Mouse (Mus musculus) kidney, adult 2 months (tissue): ENCODE results near the gene Glo1. TPM values are rescaled to one million over a fixed set of nuclear protein-coding genes. Genes with fewer than 3 reads are reported as not detected.

Experiments
- DNase-seq: peaks from one replicate; pipeline ENCODE4 v3.0.0; 2021
- H3K27ac ChIP-seq: fragments of 200-500 bp; 2 replicates; pipeline ENCODE4 v1.5.1; 2012; ENCODE audit warnings: low read depth, low read length, control low read depth, inconsistent platforms; ENCODE audit not compliant: insufficient read depth
- H3K27me3 ChIP-seq: fragments of 200-500 bp; replicated peaks from 2 replicates; pipeline ENCODE4 v1.6.1; 2012; ENCODE audit warnings: mild to moderate bottlenecking, moderate library complexity, low read length, inconsistent platforms; ENCODE audit not compliant: control insufficient read depth, insufficient read depth
- H3K36me3 ChIP-seq: fragments of 200-500 bp; 2 replicates; pipeline ENCODE4 v1.6.1; 2012; ENCODE audit warnings: mild to moderate bottlenecking, moderate library complexity, low read length, inconsistent platforms; ENCODE audit not compliant: control insufficient read depth, insufficient read depth
- H3K4me1 ChIP-seq: fragments of 200-500 bp; 2 replicates; pipeline ENCODE4 v1.6.1; 2011; ENCODE audit warnings: low read length; ENCODE audit not compliant: control insufficient read depth, insufficient read depth
- H3K4me3 ChIP-seq: fragments of 200-500 bp; 2 replicates; pipeline ENCODE4 v1.5.1; 2011; ENCODE audit warnings: mild to moderate bottlenecking, low read depth, low read length, control low read depth; ENCODE audit not compliant: insufficient read depth
- CTCF ChIP-seq: fragments of 200-500 bp; conservative IDR thresholded peaks from 2 replicates; pipeline ENCODE4 v1.5.1; 2011; ENCODE audit warnings: low read depth, mild to moderate bottlenecking, control low read depth, low read length, moderate library complexity, mixed read lengths; ENCODE audit not compliant: insufficient read depth, insufficient read length
- POLR2A ChIP-seq: fragments of 200-500 bp; IDR thresholded peaks from one replicate; pipeline ENCODE4 v1.6.1; 2011; ENCODE audit warnings: low read depth, low read length, control low read depth
- WGBS: fragments of 180-500 bp; shearing (Covaris S2); methylation state at CpG from one replicate; pipeline ENCODE4 v1.1.7; 2018; 5-methylcytosine and 5-hydroxymethylcytosine counted together
- polyA plus RNA-seq: library from polyadenylated mRNA; depleted of rRNA; stranded (reverse); fragments of >200 nt; gene quantifications from 2 replicates; pipeline ENCODE4 v1.2.3, GENCODE M21; 2012

Glo1 gene
- polyA plus RNA-seq, 1 experiment = 89.0 TPM

DNA sequence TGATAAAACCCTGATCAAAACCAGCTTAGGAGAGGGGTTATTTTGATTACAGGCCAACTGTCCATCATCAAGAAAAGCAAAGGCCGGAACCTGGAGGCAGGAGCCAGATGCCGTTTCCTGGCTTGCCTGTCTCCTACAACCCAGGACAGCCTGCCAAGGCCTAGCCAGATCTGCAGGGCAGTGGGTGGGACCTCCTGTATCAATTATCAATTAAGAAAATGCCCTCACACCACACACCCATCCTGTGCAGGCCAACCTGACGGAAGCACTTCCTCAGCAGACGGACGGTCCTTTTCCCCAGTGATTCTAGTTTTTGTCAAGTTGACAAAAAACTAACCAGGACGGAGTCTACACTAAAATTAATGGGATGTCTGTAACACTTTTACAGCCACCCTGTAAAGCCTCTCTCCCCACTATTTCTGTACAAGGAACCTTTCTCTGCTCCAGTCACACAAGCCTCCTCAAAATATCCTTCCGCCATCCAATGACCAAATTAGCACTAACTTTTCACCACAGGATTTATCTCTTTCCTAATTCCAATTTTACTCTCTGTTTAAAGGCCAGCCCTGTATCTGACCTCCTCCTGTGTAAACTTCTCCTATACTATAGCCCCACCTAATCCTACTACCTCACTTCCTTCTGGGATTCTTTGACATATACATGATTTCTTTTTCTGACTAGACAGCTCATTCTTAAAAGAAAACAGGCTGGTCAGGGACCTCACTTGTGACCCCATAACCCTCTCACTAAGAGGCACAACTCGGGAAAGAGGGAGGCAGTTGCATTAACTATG is 52.5 kb downstream of the Glo1 start:
- H3K36me3 ChIP-seq = no peaks in the 10 kb centered on the region
- no peaks in the 10 kb centered on the region for H3K27me3 ChIP-seq
- 59% methylated on average over 8 of the region's 8 CpGs for WGBS
- peaks cover 10% of the 10 kb centered on the region; the same call in 1 of the 2 replicates for H3K4me1 ChIP-seq
- DNase-seq = peak; percentile 71
- TF ChIP-seq POLR2A (no peak), CTCF (no peak)
- H3K27ac ChIP-seq = no peak overlapping the region
- no peak overlapping the region for H3K4me3 ChIP-seq

DNA sequence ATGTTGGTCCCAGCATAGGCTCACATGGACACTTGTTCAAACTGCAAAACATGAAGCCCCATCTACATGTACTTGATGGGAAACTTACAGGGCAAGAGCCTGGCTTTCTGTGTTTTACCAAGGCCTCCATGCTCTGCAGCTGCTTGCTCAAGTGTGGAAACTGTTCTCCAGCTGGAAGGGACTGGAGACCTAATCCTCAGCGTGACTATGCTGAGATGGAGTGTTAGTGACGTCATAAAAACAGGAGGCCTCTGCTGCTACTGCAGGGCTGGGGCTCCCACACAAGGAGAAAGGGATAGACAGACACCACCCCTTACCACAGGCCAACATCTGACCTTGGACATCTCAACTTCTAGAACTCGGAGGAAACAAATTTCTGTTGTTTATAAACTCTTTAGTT is 55.7 kb downstream of the Glo1 start:
- Histone ChIP-seq H3K4me3 (no peak overlapping the region), H3K27ac (no peak overlapping the region), H3K36me3 (no peaks in the 10 kb centered on the region), H3K4me1 (peaks cover 7% of the 10 kb centered on the region; the same call in 1 of the 2 replicates), H3K27me3 (no peaks in the 10 kb centered on the region)
- 55% methylated on average over 3 of the region's 3 CpGs for WGBS
- DNase-seq = no peak
- no peak for TF ChIP-seq CTCF
- no peak for TF ChIP-seq POLR2A

DNA sequence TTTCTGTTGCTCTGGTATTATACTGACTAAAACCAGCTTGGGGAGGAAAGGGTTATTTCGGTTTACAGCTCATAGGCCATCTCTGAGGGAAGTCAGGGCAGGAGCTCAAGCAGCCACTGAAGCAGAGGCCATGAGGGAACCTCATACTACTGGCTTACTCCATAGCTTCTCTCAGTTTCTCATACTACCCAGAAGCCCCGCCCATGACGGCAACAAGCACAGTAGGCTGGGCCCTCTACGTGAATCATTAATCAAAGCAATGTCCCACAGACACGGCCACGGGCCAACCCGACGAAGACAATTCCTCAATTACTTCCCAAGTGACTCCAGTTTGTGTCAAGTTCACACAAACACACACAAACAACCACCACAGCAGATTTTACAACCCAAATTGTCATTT is 56.5 kb downstream of the Glo1 start:
- no peaks in the 10 kb centered on the region for H3K27me3 ChIP-seq
- H3K27ac ChIP-seq = no peak overlapping the region
- no peaks in the 10 kb centered on the region for H3K36me3 ChIP-seq
- DNase-seq = peak; percentile 93
- peaks cover 9% of the 10 kb centered on the region; the same call in 1 of the 2 replicates for H3K4me1 ChIP-seq
- H3K4me3 ChIP-seq = no peak overlapping the region
- TF ChIP-seq POLR2A (no peak), CTCF (no peak)
- WGBS = 14% methylated on average over 8 of the region's 8 CpGs

DNA sequence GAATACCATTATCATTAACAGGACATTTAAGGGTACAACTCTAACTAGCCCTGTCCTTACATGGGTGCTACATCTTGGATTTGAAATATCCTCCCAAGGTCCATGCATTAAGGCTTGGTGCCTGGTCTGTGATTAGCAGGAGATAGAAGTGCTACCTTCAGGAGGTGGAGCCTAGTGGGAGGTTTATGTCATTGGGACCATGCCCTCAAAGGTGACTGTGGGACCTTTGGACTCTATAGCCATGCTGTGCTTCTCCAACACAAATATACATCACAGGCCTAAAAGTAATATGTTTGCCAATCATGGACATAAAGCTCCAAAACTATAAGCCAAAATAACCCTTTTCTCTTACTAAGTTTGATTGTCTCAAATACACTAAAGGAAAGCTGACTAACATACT is 58.2 kb downstream of the Glo1 start:
- Histone ChIP-seq H3K27ac (no peak overlapping the region), H3K27me3 (no peaks in the 10 kb centered on the region), H3K4me3 (no peak overlapping the region), H3K4me1 (peaks cover 7% of the 10 kb centered on the region; the same call in 1 of the 2 replicates), H3K36me3 (no peaks in the 10 kb centered on the region)
- DNase-seq = no peak
- no peak for TF ChIP-seq POLR2A

DNA sequence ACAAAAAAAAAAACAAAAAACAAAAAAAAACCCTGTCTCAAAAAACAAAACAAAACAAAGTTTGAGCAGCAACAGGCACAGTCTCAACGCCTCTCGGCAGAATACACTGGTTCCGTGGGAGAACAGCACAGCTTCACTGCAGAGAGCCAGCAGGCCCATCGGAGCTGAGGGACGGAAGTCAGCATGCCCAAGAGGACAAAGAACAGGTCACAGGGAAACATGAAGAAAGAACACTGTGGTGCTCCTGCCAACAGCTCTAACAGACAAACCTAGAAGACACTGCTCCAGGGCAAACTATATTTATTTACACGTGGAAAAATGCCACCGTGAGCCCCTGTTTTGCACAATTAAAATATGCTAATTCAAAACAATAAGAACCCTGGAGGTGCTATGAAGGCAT is 61.7 kb downstream of the Glo1 start:
- WGBS = 50% methylated on average over 7 of the region's 7 CpGs
- no peak overlapping the region for H3K4me3 ChIP-seq
- DNase-seq = peak; percentile 64
- H3K36me3 ChIP-seq = no peaks in the 10 kb centered on the region
- H3K27ac ChIP-seq = no peak overlapping the region
- H3K4me1 ChIP-seq = peaks cover 4% of the 10 kb centered on the region; the same call in 1 of the 2 replicates
- H3K27me3 ChIP-seq = no peaks in the 10 kb centered on the region
- TF ChIP-seq POLR2A = no peak
- no peak for TF ChIP-seq CTCF

DNA sequence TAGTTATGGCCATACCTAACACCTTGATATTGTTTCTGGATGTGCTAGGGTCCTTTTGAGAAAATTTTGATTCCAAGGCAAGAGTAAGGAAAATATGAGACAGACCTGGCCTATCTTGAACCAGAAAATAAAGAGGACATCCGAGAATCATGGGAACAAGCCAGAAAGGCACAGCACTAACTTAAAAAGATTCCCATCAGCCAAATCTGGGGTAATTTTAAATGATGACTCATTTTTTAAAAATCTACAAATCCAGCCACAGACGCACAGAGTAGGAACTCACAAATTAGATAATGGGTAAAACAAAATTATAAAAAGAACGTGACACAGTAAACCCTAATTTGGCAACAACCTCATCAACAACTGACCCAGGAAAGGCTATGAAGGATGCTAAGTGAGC is 62.3 kb downstream of the Glo1 start:
- Histone ChIP-seq H3K27ac (no peak overlapping the region), H3K27me3 (no peaks in the 10 kb centered on the region), H3K36me3 (no peaks in the 10 kb centered on the region), H3K4me3 (no peak overlapping the region), H3K4me1 (peaks cover 3% of the 10 kb centered on the region; the same call in 1 of the 2 replicates)
- WGBS = 62% methylated on average over 3 of the region's 3 CpGs
- DNase-seq = no peak
- TF ChIP-seq CTCF = no peak
- TF ChIP-seq POLR2A = no peak

DNA sequence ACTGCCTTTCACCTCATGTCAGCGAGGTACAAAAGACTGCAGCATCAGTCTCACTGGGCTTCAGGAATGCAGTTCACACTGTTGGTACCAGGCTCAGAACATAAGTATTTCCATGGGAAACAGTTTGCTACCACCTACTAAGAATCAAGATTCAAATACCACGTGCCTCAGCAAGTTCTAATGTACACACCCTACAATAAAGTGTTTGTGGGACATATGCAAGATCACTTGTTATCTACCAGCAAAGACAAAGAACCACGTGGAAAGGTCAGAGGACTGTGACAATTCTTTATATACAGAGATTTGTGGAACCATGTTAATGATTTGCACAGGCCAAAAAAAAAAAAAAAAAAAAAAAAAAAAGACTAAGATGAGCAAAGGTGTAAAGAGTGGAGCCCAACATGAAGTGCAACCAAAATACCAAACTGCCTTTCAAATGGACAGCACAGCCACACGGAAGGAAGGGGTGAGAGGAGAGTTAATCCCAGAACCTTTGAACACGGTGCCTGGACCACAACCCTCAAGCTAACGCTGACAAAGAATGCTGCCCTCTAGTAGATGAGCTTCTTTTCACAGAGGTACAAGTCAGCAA is 63.1 kb downstream of the Glo1 start:
- TF ChIP-seq POLR2A (no peak), CTCF (no peak)
- Histone ChIP-seq H3K27me3 (no peaks in the 10 kb centered on the region), H3K4me1 (peaks cover 3% of the 10 kb centered on the region; the same call in 1 of the 2 replicates), H3K36me3 (no peaks in the 10 kb centered on the region), H3K4me3 (no peak overlapping the region), H3K27ac (no peak overlapping the region)
- 52% methylated on average over 6 of the region's 6 CpGs for WGBS
- no peak for DNase-seq
